Comparison of ENCODE assay signal across 28 mouse cellular contexts in the genomic region with DNA sequence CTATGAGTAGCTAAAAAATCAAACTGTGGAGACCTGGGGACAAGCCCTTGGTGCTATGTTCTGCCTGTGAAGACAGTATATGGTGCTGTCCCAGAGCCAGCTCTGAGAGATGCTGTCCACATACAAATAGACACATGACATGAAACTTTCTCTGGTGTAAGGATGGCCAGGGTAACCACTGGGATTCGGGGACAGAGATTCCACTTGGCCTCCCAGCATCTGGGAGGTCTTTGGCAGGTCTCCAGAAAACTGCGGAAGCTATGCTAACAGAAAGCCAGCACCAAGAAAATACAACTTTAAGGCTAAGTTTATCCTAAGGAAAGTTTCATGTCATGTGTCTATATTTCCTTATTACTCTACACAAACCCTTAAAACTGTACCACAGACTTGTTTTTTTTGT. TPM values are rescaled to one million over a fixed set of nuclear protein-coding genes. Genes with fewer than 3 reads are reported as not detected.
DNase-seq lines count a peak whose midpoint lies in the region; ATAC-seq and TF ChIP-seq lines count a peak whose summit lies in the region.
"Had no signal": no experiment of that assay in that cellular context is flagged by ENCODE, and none has a peak within 500 bp of the region (broad histone marks: within the 10 kb centered on the region; RNA-seq: fewer than 3 reads in every experiment).

No protein-coding gene starts in this region.

- no peak overlapping the region for H3K4me3 ChIP-seq in hindbrain, postnatal 0 days (ENCODE audit: low read length)
- H3K4me3 ChIP-seq in hindbrain, embryonic 11.5 days (ENCODE audit: low read depth, low read length): no peak overlapping the region
- no peak overlapping the region for H3K4me3 ChIP-seq in heart, embryonic 10.5 days
- H3K4me3 ChIP-seq: embryonic facial prominence, embryonic 13.5 days; erythroblast, embryonic 14.5 days; forebrain, embryonic 12.5 days; hindbrain, embryonic 13.5 days; limb, embryonic 15.5 days; midbrain, embryonic 10.5 days; myocyte; neural tube, embryonic 13.5 days had no signal

- no peak overlapping the region for H3K4me2 ChIP-seq in hindbrain, postnatal 0 days (ENCODE audit: low read depth, low read length)
- H3K4me2 ChIP-seq in hindbrain, embryonic 11.5 days (replicated peaks; ENCODE audit: low read depth, low read length): no peak overlapping the region
- H3K4me2 ChIP-seq: embryonic facial prominence, embryonic 13.5 days; forebrain, embryonic 12.5 days; hindbrain, embryonic 13.5 days; limb, embryonic 15.5 days; neural tube, embryonic 13.5 days had no signal

- H3K36me3 ChIP-seq in hindbrain, postnatal 0 days (ENCODE audit: insufficient read depth, low read length): peaks cover 24% of the 10 kb centered on the region
- H3K36me3 ChIP-seq in hindbrain, embryonic 11.5 days (ENCODE audit: control insufficient read depth, insufficient read depth, low read length): peaks cover 3% of the 10 kb centered on the region; the same call in 1 of the 2 replicates
- H3K36me3 ChIP-seq in heart, embryonic 10.5 days: peaks cover 68% of the 10 kb centered on the region

- H3K27ac ChIP-seq in hindbrain, postnatal 0 days: no peak overlapping the region
- no peak overlapping the region for H3K27ac ChIP-seq in hindbrain, embryonic 11.5 days (ENCODE audit: low read depth, low read length)
- H3K27ac ChIP-seq in heart, embryonic 10.5 days: no peak overlapping the region
- H3K27ac ChIP-seq: embryonic facial prominence, embryonic 13.5 days; forebrain, embryonic 12.5 days; hindbrain, embryonic 13.5 days; limb, embryonic 15.5 days; liver, embryonic 14.5 days; midbrain, embryonic 10.5 days; neural tube, embryonic 13.5 days had no signal

- H3K9me3 ChIP-seq in hindbrain, postnatal 0 days (ENCODE audit: low read length): no peaks in the 10 kb centered on the region
- no peaks in the 10 kb centered on the region for H3K9me3 ChIP-seq in hindbrain, embryonic 11.5 days (ENCODE audit: control insufficient read depth, low read length)
- no peaks in the 10 kb centered on the region for H3K9me3 ChIP-seq in heart, embryonic 10.5 days
- H3K9me3 ChIP-seq: embryonic facial prominence, embryonic 13.5 days; forebrain, embryonic 12.5 days; hindbrain, embryonic 13.5 days; limb, embryonic 15.5 days; midbrain, embryonic 10.5 days; neural tube, embryonic 13.5 days had no signal

- DNase-seq in cerebellum, postnatal 10 days: peak; percentile 18 to 24
- no peak for DNase-seq in cerebellum, postnatal 14 days
- peak; percentile 23 for DNase-seq in hindbrain, postnatal 0 days (ENCODE audit: low spot score)
- no peak for DNase-seq in hindbrain, embryonic 11.5 days (ENCODE audit: low spot score)
- DNase-seq in kidney, postnatal 4 days: peak; percentile 48 to 62
- DNase-seq in kidney, adult 18-20 months: no peak
- peak; percentile 59 for DNase-seq in heart, embryonic 10.5 days (ENCODE audit: low spot score)
- no peak for DNase-seq in layer of hippocampus, adult 18-20 months (ENCODE audit: low spot score in 2 of 2)
- DNase-seq: adrenal gland, postnatal 10 days; cerebellum, adult 18-20 months; cerebellum, postnatal 36 days; embryo, embryonic 11 days; left cerebral cortex, postnatal 4 days; retina, postnatal 1 day; right cerebral cortex, postnatal 25 days; spleen, adult 18-20 months had no signal

- WGBS in hindbrain, postnatal 0 days: 69% methylated on average over 2 of the region's 2 CpGs
- WGBS in hindbrain, embryonic 11.5 days: 96% methylated on average over 2 of the region's 2 CpGs
- 95% methylated on average over 2 of the region's 2 CpGs for WGBS in heart, embryonic 10.5 days

- no peak for ATAC-seq in hindbrain, postnatal 0 days
- ATAC-seq in hindbrain, embryonic 11.5 days (ENCODE audit: low FRiP score): no peak
- ATAC-seq: activated CD4-positive, CD25-positive, alpha-beta regulatory T cell, adult 4 months; inflammation-experienced regulatory T-cells, adult 6 months; midbrain, embryonic 16.5 days had no signal

- no peak for TF ChIP-seq CTCF in hindbrain, postnatal 0 days (IDR thresholded peaks at IDR 0.05; ENCODE audit: low read depth)

- H3K27me3 ChIP-seq in hindbrain, postnatal 0 days (ENCODE audit: insufficient read depth, low read length): no peaks in the 10 kb centered on the region
- no peaks in the 10 kb centered on the region for H3K27me3 ChIP-seq in hindbrain, embryonic 11.5 days (ENCODE audit: control insufficient read depth, insufficient read depth, low read length)
- H3K27me3 ChIP-seq in heart, embryonic 10.5 days (ENCODE audit: insufficient read depth, poor library complexity, severe bottlenecking): no peaks in the 10 kb centered on the region
- H3K27me3 ChIP-seq: embryonic facial prominence, embryonic 13.5 days; forebrain, embryonic 12.5 days; hindbrain, embryonic 13.5 days; limb, embryonic 15.5 days; neural tube, embryonic 13.5 days had no signal

- no peak overlapping the region for H3K9ac ChIP-seq in hindbrain, postnatal 0 days (replicated peaks; ENCODE audit: low read length)
- no peak overlapping the region for H3K9ac ChIP-seq in hindbrain, embryonic 11.5 days (ENCODE audit: low read depth, low read length)
- H3K9ac ChIP-seq: embryonic facial prominence, embryonic 13.5 days; forebrain, embryonic 12.5 days; hindbrain, embryonic 13.5 days; limb, embryonic 15.5 days; liver, embryonic 14.5 days; neural tube, embryonic 13.5 days had no signal

- no peaks in the 10 kb centered on the region for H3K4me1 ChIP-seq in hindbrain, postnatal 0 days (ENCODE audit: insufficient read depth, low read length)
- H3K4me1 ChIP-seq in hindbrain, embryonic 11.5 days (replicated peaks; ENCODE audit: control insufficient read depth, insufficient read depth, low read length): no peaks in the 10 kb centered on the region
- H3K4me1 ChIP-seq in heart, embryonic 10.5 days: no peaks in the 10 kb centered on the region; the same call in 1 of the 2 replicates
- H3K4me1 ChIP-seq: embryonic facial prominence, embryonic 13.5 days; forebrain, embryonic 12.5 days; limb, embryonic 15.5 days; midbrain, embryonic 10.5 days had no signal

RNA-seq across cellular contexts. Expression of a gene that starts 15.0 kb away (rescaled TPM):
- 26.4 and 31.7 TPM in 2 replicates for total RNA-seq in hindbrain, postnatal 0 days (2014; rRNA removed)
- 12.3 and 12.7 TPM in 2 replicates for polyA plus RNA-seq in hindbrain, postnatal 0 days (2015; fragmentation: Nextera tagmentation; extraction: Ambion mirVana)
- polyA plus RNA-seq in hindbrain, embryonic 11.5 days (2014; fragmentation: Nextera tagmentation; extraction: Ambion mirVana): 29.1 and 29.6 TPM in 2 replicates
- polyA plus RNA-seq in heart, embryonic 10.5 days (2016; fragmentation: Nextera tagmentation; extraction: Ambion mirVana): 20.1 and 27.7 TPM in 2 replicates
- total RNA-seq in layer of hippocampus, adult 18-20 months (2021): 10 to 100 TPM; 22.7 to 22.9 TPM

RNA-seq across cellular contexts. Expression of a gene that starts 27.4 kb away (rescaled TPM):
- total RNA-seq in hindbrain, postnatal 0 days (2014; rRNA removed): 13.0 and 14.5 TPM in 2 replicates
- polyA plus RNA-seq in hindbrain, postnatal 0 days (2015; fragmentation: Nextera tagmentation; extraction: Ambion mirVana): 22.3 and 24.4 TPM in 2 replicates
- 31.5 and 32.9 TPM in 2 replicates for polyA plus RNA-seq in hindbrain, embryonic 11.5 days (2014; fragmentation: Nextera tagmentation; extraction: Ambion mirVana)
- polyA plus RNA-seq in heart, embryonic 10.5 days (2016; fragmentation: Nextera tagmentation; extraction: Ambion mirVana): 17.1 and 26.0 TPM in 2 replicates
- total RNA-seq in layer of hippocampus, adult 18-20 months (2021): 10 to 100 TPM; 32.1 to 35.4 TPM

Comparison
In these comparisons a context has a peak if more than half of its experiments do, and no peak if none do; other contexts are left out.
1. DNase-seq: peak in cerebellum, postnatal 10 days (2 of 2), hindbrain, postnatal 0 days (single experiment), kidney, postnatal 4 days (2 of 2) and heart, embryonic 10.5 days (single experiment); none in cerebellum, postnatal 14 days (0 of 2), hindbrain, embryonic 11.5 days (single experiment), kidney, adult 18-20 months (single experiment) and layer of hippocampus, adult 18-20 months (0 of 2).